Mouse (Mus musculus): ENCODE results near the gene Myt1l.
A peak's percentile ranks its signal among the peaks of the same experiment; 100 is the strongest.

The Myt1l gene

GRCm38 (mm10) chr12:29809569-29810185 lies 281.5 kb downstream of the Myt1l start:
- DNase-seq (ENCODE audit: low spot score in 2 of 2) = no peak

DNA sequence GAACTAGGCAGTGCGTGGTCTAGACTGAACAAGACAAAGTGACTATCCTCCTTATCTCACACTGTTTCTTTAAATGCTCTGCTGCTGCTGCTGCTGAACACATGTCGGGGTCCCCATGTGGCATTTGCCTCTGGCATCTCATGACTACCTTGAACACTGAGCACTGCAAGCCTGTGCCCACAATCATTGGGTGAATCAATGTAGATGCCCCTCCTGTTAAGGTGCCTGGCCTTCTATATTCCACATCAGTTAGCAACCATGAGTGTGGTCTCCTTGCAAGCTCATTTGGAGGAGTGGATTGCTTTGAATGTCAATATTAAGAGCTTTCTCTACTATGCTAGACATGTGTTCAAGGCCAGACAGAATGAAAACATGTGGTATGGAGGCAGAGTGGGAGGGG lies 287.3 kb downstream of the Myt1l start:
- DNase-seq (ENCODE audit: low spot score in 2 of 2) = no peak

DNA sequence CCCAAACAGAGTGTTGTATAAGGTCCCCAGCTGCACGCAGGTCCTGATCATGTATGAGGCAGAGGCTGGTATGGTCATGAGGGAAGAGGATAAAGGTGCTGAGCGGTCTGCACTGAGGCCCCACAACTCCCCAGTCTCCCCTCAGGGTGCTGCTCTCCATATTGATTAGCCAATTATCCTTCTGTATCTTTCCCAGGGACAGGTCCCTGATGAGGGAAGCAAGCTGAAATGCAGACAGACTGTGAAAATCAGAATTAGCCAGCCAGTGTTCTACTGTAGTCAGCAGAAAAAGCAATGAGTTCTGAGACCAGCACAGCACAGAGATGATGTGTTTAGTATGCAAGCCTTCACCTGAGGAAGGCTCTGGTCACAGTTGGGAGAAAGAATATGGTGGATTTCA lies 287.9 kb downstream of the Myt1l start:
- no peak for DNase-seq (ENCODE audit: low spot score in 2 of 2)

- DNase-seq (ENCODE audit: low spot score in 2 of 2) = no peak
Observed at GRCm38 (mm10) chr12:29816761-29817160, 288.6 kb downstream of the Myt1l start.

DNA sequence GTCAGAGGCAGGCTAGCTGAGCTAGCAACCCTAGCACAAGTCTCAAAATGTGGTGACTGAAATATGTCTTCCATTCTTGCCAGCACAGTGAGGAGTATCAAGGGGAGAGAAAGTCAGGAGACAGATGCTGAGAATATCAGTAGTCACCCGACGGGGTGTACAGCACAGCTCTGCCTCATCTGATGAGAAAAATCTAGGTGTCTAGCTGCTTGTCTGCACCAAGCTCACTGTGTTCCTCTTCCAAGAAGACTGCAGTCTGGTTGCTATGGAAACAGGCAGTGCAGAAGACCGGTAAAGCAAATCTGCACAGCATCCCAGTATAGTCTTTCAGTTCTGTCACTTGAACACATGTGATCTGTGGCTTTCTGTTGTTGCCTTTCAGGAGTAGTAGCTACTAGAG lies 294.0 kb downstream of the Myt1l start:
- DNase-seq (ENCODE audit: low spot score in 2 of 2) = no peak

GRCm38 (mm10) chr12:29823766-29824417 lies 295.7 kb downstream of the Myt1l start:
- no peak for DNase-seq (ENCODE audit: low spot score in 2 of 2)

DNA sequence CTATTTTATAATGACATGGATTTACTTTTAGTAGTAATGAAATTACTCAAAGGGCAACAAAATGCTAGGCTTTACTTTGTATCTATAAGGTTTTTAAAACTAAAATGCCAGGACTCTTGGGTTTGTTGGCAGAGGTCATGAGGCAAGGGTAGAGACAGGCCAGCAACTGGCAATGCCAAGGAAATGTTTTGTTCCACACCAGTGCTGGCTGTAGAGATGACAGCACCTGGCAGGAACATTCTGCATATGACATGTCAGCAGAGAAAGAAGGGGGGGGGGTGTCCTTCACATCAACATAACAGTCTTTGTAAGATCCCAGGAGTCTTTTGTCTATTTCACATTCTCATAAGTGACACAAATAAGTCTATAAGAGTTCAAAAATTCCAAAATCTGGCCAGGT lies 302.4 kb downstream of the Myt1l start:
- DNase-seq (ENCODE audit: low spot score in 2 of 2) = no peak

GRCm38 (mm10) chr12:29831356-29831755 lies 303.2 kb downstream of the Myt1l start:
- no peak for DNase-seq (ENCODE audit: low spot score in 2 of 2)

GRCm38 (mm10) chr12:29837301-29837791 lies 309.2 kb downstream of the Myt1l start:
- no peak for DNase-seq (ENCODE audit: low spot score in 2 of 2)

DNA sequence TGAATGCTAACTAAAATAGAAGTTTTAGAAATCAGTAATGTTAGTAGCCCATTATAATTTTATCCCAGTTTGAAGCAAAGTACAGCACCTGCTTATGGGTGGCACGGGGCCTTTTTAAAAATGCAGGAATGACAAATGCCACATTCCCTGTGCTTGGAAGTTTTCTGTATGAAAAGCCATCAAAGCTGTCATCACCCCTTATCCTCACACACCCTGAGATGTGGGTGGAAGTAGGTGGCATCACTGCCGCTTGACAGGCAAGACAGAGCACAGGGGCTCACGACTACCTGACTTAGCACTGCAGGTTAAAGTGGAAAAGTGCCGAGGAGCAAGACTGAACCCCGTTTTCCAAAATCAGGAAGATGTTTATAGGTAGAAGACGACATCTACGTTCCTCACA lies 310.2 kb downstream of the Myt1l start:
- DNase-seq (ENCODE audit: low spot score in 2 of 2) = no peak

GRCm38 (mm10) chr12:29849936-29850335 lies 321.8 kb downstream of the Myt1l start:
- DNase-seq (ENCODE audit: low spot score in 2 of 2) = no peak

GRCm38 (mm10) chr12:29854151-29854585 lies 326.0 kb downstream of the Myt1l start:
- no peak for DNase-seq (ENCODE audit: low spot score in 2 of 2)

- peak in 1 of 2 experiments; percentile 24 for DNase-seq (ENCODE audit: low spot score in 2 of 2)
Observed at GRCm38 (mm10) chr12:29855007-29855406, 326.8 kb downstream of the Myt1l start.

DNA sequence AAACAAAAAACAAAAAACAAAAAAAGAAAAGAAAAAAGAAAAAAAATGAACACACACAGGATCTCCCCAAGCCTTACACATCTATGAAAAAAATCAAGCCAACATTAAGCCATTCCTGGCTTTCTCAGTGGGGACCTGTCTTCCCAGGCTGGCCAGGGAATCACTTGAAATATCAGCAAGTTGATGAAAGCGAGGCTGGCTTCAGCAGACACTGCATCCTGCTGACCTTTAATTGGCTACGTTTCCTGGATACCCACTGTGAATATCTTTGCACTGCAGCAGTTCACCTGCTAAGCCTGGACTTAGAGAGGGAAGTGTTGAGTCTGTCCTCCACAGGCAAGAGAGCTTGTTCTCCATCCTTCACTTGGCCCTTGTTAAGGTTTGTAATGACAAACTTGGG lies 332.8 kb downstream of the Myt1l start:
- no peak for DNase-seq (ENCODE audit: low spot score in 2 of 2)

DNA sequence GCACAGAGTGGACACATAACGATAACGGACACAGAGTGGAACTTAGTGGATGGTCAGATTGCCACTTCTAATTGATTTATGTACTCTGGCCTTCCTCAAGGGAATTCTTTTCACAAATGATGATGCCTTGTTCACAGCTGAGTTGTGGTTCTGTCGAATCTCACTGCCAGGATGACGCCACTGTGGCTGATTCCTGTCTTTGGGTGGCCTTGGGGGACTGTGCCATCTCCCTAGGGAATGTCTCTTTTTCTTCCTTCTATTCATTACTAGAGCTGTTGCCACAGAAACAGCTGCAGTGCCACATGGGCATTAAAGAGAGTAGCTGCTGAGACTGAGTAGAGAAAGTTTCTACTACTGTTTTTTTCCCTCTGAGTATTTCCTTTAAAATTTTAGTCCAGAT lies 340.1 kb downstream of the Myt1l start:
- DNase-seq (ENCODE audit: low spot score in 2 of 2) = no peak

DNA sequence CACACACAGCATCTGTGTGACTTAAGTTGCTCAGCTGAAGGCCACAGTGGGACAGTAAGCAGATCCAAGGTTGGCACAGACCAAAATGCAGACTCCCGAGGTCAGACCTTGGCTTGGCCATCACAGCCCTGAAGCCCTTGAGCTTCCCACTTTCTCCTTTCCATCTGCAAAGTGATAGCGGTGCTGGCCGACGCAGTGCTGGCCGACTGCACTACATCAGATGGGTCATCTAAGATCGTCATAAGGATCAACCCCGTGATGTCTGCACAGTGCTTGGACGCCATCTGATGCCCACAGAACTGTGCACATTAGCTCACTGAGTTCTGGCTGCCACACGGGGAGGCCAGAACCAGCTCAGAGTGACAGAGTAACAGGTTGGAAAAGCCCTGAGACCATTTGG lies 340.6 kb downstream of the Myt1l start:
- no peak for DNase-seq (ENCODE audit: low spot score in 2 of 2)

- no peak for DNase-seq (ENCODE audit: low spot score in 2 of 2)
Observed at GRCm38 (mm10) chr12:29872156-29872815, 344.1 kb downstream of the Myt1l start.

GRCm38 (mm10) chr12:29873281-29873772 lies 345.1 kb downstream of the Myt1l start:
- no peak for DNase-seq (ENCODE audit: low spot score in 2 of 2)

GRCm38 (mm10) chr12:29877977-29878376 lies 349.8 kb downstream of the Myt1l start:
- DNase-seq (ENCODE audit: low spot score in 2 of 2) = no peak

- peak in 1 of 2 experiments; percentile 53 for DNase-seq (ENCODE audit: low spot score in 2 of 2)
Observed at GRCm38 (mm10) chr12:29882871-29883617, 354.9 kb downstream of the Myt1l start.

- DNase-seq (ENCODE audit: low spot score in 2 of 2) = no peak
Observed at GRCm38 (mm10) chr12:29884376-29884775, 356.2 kb downstream of the Myt1l start.

DNA sequence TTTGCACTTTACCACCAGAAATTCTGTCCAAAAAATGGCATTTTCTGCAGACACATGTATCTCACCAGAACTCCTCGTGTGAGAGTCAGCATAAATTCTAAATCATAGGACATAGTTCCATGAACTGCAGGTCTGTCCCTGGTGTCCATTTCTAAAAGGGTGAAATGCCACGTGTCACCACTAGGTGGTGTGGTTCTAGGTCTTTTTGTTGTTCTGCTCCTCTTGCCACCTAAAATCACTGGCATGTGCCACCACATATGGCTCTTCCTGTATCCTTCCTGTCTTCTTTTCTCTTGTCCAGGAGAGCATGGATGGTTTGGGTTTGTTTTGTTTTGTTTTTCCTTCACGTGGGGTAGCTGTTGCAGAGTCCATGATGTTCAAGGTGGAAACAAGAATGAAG lies 366.5 kb downstream of the Myt1l start:
- peak in 1 of 2 experiments; percentile 16 for DNase-seq (ENCODE audit: low spot score in 2 of 2)
